Comparison of ENCODE assay signal across 9 mouse cellular contexts in the genomic region with DNA sequence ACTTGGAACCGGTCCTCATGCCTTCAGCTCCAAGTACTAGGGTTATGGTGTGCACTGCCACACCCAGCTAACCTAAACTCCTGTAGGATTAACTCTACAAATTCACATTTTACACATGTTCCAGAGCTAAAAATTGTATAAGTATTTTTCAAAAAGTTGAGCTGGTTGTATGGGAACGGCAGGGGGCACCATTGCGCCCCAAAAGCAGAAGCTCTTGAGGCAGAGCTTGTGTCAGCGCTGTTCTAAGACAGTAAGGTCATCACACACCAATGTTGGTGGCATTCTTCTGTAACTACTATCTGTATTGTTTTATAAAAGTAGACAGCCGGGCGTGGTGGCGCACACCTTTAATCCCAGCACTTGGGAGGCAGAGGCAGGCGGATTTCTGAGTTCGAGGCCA. TPM values are rescaled to one million over a fixed set of nuclear protein-coding genes. Genes with fewer than 3 reads are reported as not detected.
DNase-seq lines count a peak whose midpoint lies in the region; ATAC-seq and TF ChIP-seq lines count a peak whose summit lies in the region.
"Had no signal": no experiment of that assay in that cellular context is flagged by ENCODE, and none has a peak within 500 bp of the region (broad histone marks: within the 10 kb centered on the region; RNA-seq: fewer than 3 reads in every experiment).

No protein-coding gene starts in this region.

- H3K4me1 ChIP-seq in kidney, postnatal 0 days (replicated peaks; ENCODE audit: insufficient read depth, low read length), result no peaks in the 10 kb centered on the region
- no peaks in the 10 kb centered on the region for H3K4me1 ChIP-seq in E14TG2a.4 (replicated peaks; ENCODE audit: low read depth, low read length)
- H3K4me1 ChIP-seq in lung, postnatal 0 days (ENCODE audit: insufficient read depth, low read depth, low read length), result no peaks in the 10 kb centered on the region
- H3K4me1 ChIP-seq in heart, embryonic 12.5 days (replicated peaks), result no peaks in the 10 kb centered on the region

- H3K36me3 ChIP-seq in kidney, postnatal 0 days (ENCODE audit: insufficient read depth, low read length), result peaks cover 16% of the 10 kb centered on the region; the same call in 1 of the 2 replicates
- H3K36me3 ChIP-seq in E14TG2a.4 (ENCODE audit: insufficient read depth, low read length), result peaks cover 46% of the 10 kb centered on the region
- H3K36me3 ChIP-seq in lung, postnatal 0 days (ENCODE audit: insufficient read depth, low read length), result no peaks in the 10 kb centered on the region
- H3K36me3 ChIP-seq in heart, embryonic 12.5 days, result peaks cover 19% of the 10 kb centered on the region

- H3K4me2 ChIP-seq in kidney, postnatal 0 days (ENCODE audit: low read length), result no peak overlapping the region
- no peak overlapping the region for H3K4me2 ChIP-seq in lung, postnatal 0 days (replicated peaks; ENCODE audit: low read depth, low read length)
- H3K4me2 ChIP-seq in heart, embryonic 12.5 days, result no peak overlapping the region

- no peaks in the 10 kb centered on the region for H3K9me3 ChIP-seq in kidney, postnatal 0 days (replicated peaks; ENCODE audit: low read length)
- no peaks in the 10 kb centered on the region for H3K9me3 ChIP-seq in E14TG2a.4 (ENCODE audit: low read length)
- H3K9me3 ChIP-seq in lung, postnatal 0 days (ENCODE audit: low read length), result no peaks in the 10 kb centered on the region
- H3K9me3 ChIP-seq in heart, embryonic 12.5 days (replicated peaks), result peaks cover 3% of the 10 kb centered on the region; the same call in 1 of the 2 replicates

- 82% methylated on average over 8 of the region's 9 CpGs for WGBS in kidney, postnatal 0 days
- 85% methylated on average over 8 of the region's 9 CpGs for WGBS in lung, postnatal 0 days
- 79% methylated on average over 9 of the region's 9 CpGs for WGBS in heart, embryonic 12.5 days

- peak; percentile 21 for DNase-seq in kidney, postnatal 0 days (ENCODE audit: low spot score)
- DNase-seq in kidney, adult 9 months, result no peak
- DNase-seq in ZHBTc4 (ENCODE audit: low read depth, low spot score), result peak; percentile 62
- DNase-seq in lung, postnatal 0 days (ENCODE audit: low spot score), result peak; percentile 39
- DNase-seq in urinary bladder, postnatal 4 days (ENCODE audit: low spot score in 2 of 2), result no peak
- no peak for DNase-seq in heart, adult 11 months

- no peak overlapping the region for H3K4me3 ChIP-seq in kidney, postnatal 0 days (replicated peaks; ENCODE audit: low read depth, low read length)
- H3K4me3 ChIP-seq in E14TG2a.4 (replicated peaks; ENCODE audit: low read length), result no peak overlapping the region
- H3K4me3 ChIP-seq in lung, postnatal 0 days (ENCODE audit: low read depth, low read length), result no peak overlapping the region
- H3K4me3 ChIP-seq in heart, embryonic 12.5 days, result no peak overlapping the region

- no peaks in the 10 kb centered on the region for H3K27me3 ChIP-seq in kidney, postnatal 0 days (ENCODE audit: insufficient read depth, low read length)
- H3K27me3 ChIP-seq in E14TG2a.4 (ENCODE audit: insufficient read depth, low read length), result no peaks in the 10 kb centered on the region
- no peaks in the 10 kb centered on the region for H3K27me3 ChIP-seq in lung, postnatal 0 days (replicated peaks; ENCODE audit: insufficient read depth, low read length)
- H3K27me3 ChIP-seq in heart, embryonic 12.5 days (replicated peaks), result no peaks in the 10 kb centered on the region

- no peak for ATAC-seq in kidney, postnatal 0 days (replicated peaks; ENCODE audit: low FRiP score, low read depth)
- ATAC-seq in lung, postnatal 0 days, result no peak
- no peak for ATAC-seq in heart, embryonic 12.5 days (ENCODE audit: insufficient number of reproducible peaks, low FRiP score)

- no peak overlapping the region for H3K27ac ChIP-seq in kidney, postnatal 0 days
- no peak overlapping the region for H3K27ac ChIP-seq in lung, postnatal 0 days (ENCODE audit: low read length)
- no peak overlapping the region for H3K27ac ChIP-seq in heart, embryonic 12.5 days (ENCODE audit: poor library complexity, severe bottlenecking)
- H3K27ac ChIP-seq: macrophage had no signal

- TF ChIP-seq EP300 in lung, postnatal 0 days (IDR thresholded peaks at IDR 0.05), result no peak

- no peak overlapping the region for H3K9ac ChIP-seq in kidney, postnatal 0 days (ENCODE audit: low read depth, low read length)
- no peak overlapping the region for H3K9ac ChIP-seq in lung, postnatal 0 days (replicated peaks; ENCODE audit: low read depth)
- H3K9ac ChIP-seq in heart, embryonic 12.5 days, result no peak overlapping the region

- peak; percentile 62 for TF ChIP-seq CTCF in kidney, postnatal 0 days (IDR thresholded peaks at IDR 0.05; ENCODE audit: low read depth)
- peak; percentile 56 for TF ChIP-seq CTCF in E14TG2a.4 (conservative IDR thresholded peaks at IDR 0.05; ENCODE audit: low read length)
- peak; percentile 60 for TF ChIP-seq CTCF in lung, postnatal 0 days (IDR thresholded peaks at IDR 0.05)

RNA-seq across cellular contexts. Expression of gene Bbs4, which starts 13.3 kb away (rescaled TPM):
- polyA plus RNA-seq in kidney, postnatal 0 days (2015; fragmentation: Nextera tagmentation; extraction: Ambion mirVana), result 14.0 and 15.1 TPM in 2 replicates
- 13.3 and 15.8 TPM in 2 replicates for polyA plus RNA-seq in lung, postnatal 0 days (2015; fragmentation: Nextera tagmentation; extraction: Ambion mirVana)
- polyA plus RNA-seq in heart, embryonic 12.5 days (2016; fragmentation: Nextera tagmentation; extraction: Ambion mirVana), result 6.6 and 6.9 TPM in 2 replicates

RNA-seq across cellular contexts. Expression of gene Adpgk, which starts 48.6 kb away (rescaled TPM):
- 26.0 and 26.9 TPM in 2 replicates for polyA plus RNA-seq in kidney, postnatal 0 days (2015; fragmentation: Nextera tagmentation; extraction: Ambion mirVana)
- polyA plus RNA-seq in lung, postnatal 0 days (2015; fragmentation: Nextera tagmentation; extraction: Ambion mirVana), result 26.6 and 26.7 TPM in 2 replicates
- 31.2 and 31.6 TPM in 2 replicates for polyA plus RNA-seq in heart, embryonic 12.5 days (2016; fragmentation: Nextera tagmentation; extraction: Ambion mirVana)

Comparison
In these comparisons a context has a peak if more than half of its experiments do, and no peak if none do; other contexts are left out.
1. DNase-seq: peak in kidney, postnatal 0 days (single experiment), ZHBTc4 (single experiment) and lung, postnatal 0 days (single experiment); none in kidney, adult 9 months (single experiment), urinary bladder, postnatal 4 days (0 of 2) and heart, adult 11 months (single experiment).
2. Peak in every context shown above with its lines, with median percentiles within 50 percentile points of each other: CTCF ChIP-seq.